Mouse (Mus musculus) cerebellum, adult (tissue): ENCODE measurements around the gene Gan.
A peak's percentile ranks its signal among the peaks of the same experiment; 100 is the strongest.

Experiments
- ATAC-seq: cut with Nextera tagmentation; 2 replicates; pipeline ENCODE4 v1.9.2; 2017; ENCODE audit warnings: mild to moderate bottlenecking, moderate library complexity, mixed read lengths; ENCODE audit not compliant: insufficient number of reproducible peaks, low FRiP score, low TSS enrichment

Gan gene

GRCm38 (mm10) chr8:117158135-117158761 lies at the start of gene Gan:
Gene Gan, plus strand, starts transcription at chr8:117158135.
- ATAC-seq = peak; percentile 18

GRCm38 (mm10) chr8:117109018-117109711 lies 48.8 kb upstream of the Gan start:
- no peak for ATAC-seq

GRCm38 (mm10) chr8:117109801-117110390 lies 48.0 kb upstream of the Gan start:
- no peak for ATAC-seq

GRCm38 (mm10) chr8:117111641-117112040 lies 46.3 kb upstream of the Gan start:
- no peak for ATAC-seq

- ATAC-seq = no peak
These were observed 45.7 kb upstream of the Gan start for GRCm38 (mm10) chr8:117112261-117112660.

GRCm38 (mm10) chr8:117115094-117115493 lies 42.8 kb upstream of the Gan start:
- no peak for ATAC-seq

GRCm38 (mm10) chr8:117115676-117116446 lies 42.1 kb upstream of the Gan start:
- ATAC-seq = peak; percentile 69

GRCm38 (mm10) chr8:117116534-117116933 lies 41.4 kb upstream of the Gan start:
- peak; percentile 42; the same call in 1 of the 2 replicates for ATAC-seq

GRCm38 (mm10) chr8:117118409-117118808 lies 39.5 kb upstream of the Gan start:
- no peak for ATAC-seq

- ATAC-seq = no peak
These were observed 36.7 kb upstream of the Gan start for GRCm38 (mm10) chr8:117121277-117121676.

- ATAC-seq = no peak
These were observed 33.9 kb upstream of the Gan start for GRCm38 (mm10) chr8:117123850-117124633.

- no peak for ATAC-seq
These were observed 32.1 kb upstream of the Gan start for GRCm38 (mm10) chr8:117125854-117126253.

GRCm38 (mm10) chr8:117126411-117126810 lies 31.5 kb upstream of the Gan start:
- no peak for ATAC-seq

GRCm38 (mm10) chr8:117127063-117127462 lies 30.9 kb upstream of the Gan start:
- no peak for ATAC-seq

GRCm38 (mm10) chr8:117133702-117134101 lies 24.2 kb upstream of the Gan start:
- ATAC-seq = no peak

GRCm38 (mm10) chr8:117136351-117136750 lies 21.6 kb upstream of the Gan start:
- no peak for ATAC-seq

GRCm38 (mm10) chr8:117136763-117137162 lies 21.2 kb upstream of the Gan start:
- ATAC-seq = no peak

GRCm38 (mm10) chr8:117137357-117137756 lies 20.6 kb upstream of the Gan start:
- no peak for ATAC-seq

- no peak for ATAC-seq
These were observed 9.4 kb upstream of the Gan start for GRCm38 (mm10) chr8:117148520-117148919.

- ATAC-seq = no peak
These were observed 1.8 kb upstream of the Gan start for GRCm38 (mm10) chr8:117156149-117156548.
